Comparison of ENCODE assay signal across 9 mouse cellular contexts in genomic region chr8:109738049-109738380, GRCm38 (mm10). TPM values are rescaled to one million over a fixed set of nuclear protein-coding genes. Genes with fewer than 3 reads are reported as not detected.
A peak's percentile ranks its signal among the peaks of the same experiment; 100 is the strongest.
DNase-seq lines count a peak whose midpoint lies in the region; ATAC-seq and TF ChIP-seq lines count a peak whose summit lies in the region.
"Had no signal": no experiment of that assay in that cellular context is flagged by ENCODE, and none has a peak within 500 bp of the region (broad histone marks: within the 10 kb centered on the region; RNA-seq: fewer than 3 reads in every experiment).

No protein-coding gene starts in this region.

- H3K27me3 ChIP-seq in kidney, adult 2 months (replicated peaks; ENCODE audit: control insufficient read depth, insufficient read depth, low read length): no peaks in the 10 kb centered on the region
- no peaks in the 10 kb centered on the region for H3K27me3 ChIP-seq in hindbrain, postnatal 0 days (ENCODE audit: insufficient read depth, low read length)
- H3K27me3 ChIP-seq in midbrain, embryonic 15.5 days (replicated peaks): no peaks in the 10 kb centered on the region
- H3K27me3 ChIP-seq: Patski had no signal

- H3K4me1 ChIP-seq in kidney, adult 2 months (ENCODE audit: control insufficient read depth, insufficient read depth, low read length): peaks cover 5% of the 10 kb centered on the region; the same call in 1 of the 2 replicates
- H3K4me1 ChIP-seq in cortical plate, adult 2 months (ENCODE audit: control insufficient read depth, insufficient read depth, low read length): peaks cover 4% of the 10 kb centered on the region
- 0 out of 2 replicates have a peak, but pooled peaks cover 4% of the 10 kb centered on the region for H3K4me1 ChIP-seq in hindbrain, postnatal 0 days (ENCODE audit: insufficient read depth, low read length)
- peaks cover 19% of the 10 kb centered on the region for H3K4me1 ChIP-seq in midbrain, embryonic 15.5 days

- H3K9me3 ChIP-seq in hindbrain, postnatal 0 days (ENCODE audit: low read length): no peaks in the 10 kb centered on the region
- no peaks in the 10 kb centered on the region for H3K9me3 ChIP-seq in midbrain, embryonic 15.5 days

- H3K27ac ChIP-seq in kidney, adult 2 months (ENCODE audit: insufficient read depth, low read depth, low read length): peak overlapping the region; percentile 59; the same call in 1 of the 2 replicates
- H3K27ac ChIP-seq in cortical plate, adult 2 months (ENCODE audit: insufficient read depth, low read length): no peak overlapping the region
- H3K27ac ChIP-seq in hindbrain, postnatal 0 days: no peak overlapping the region
- H3K27ac ChIP-seq in midbrain, embryonic 15.5 days: peak overlapping the region; percentile 69; the same call in 1 of the 2 replicates

- DNase-seq in kidney, adult 2 months: no peak
- no peak for DNase-seq in kidney, adult 11 months
- no peak for DNase-seq in hindbrain, postnatal 0 days (ENCODE audit: low spot score)
- no peak for DNase-seq in ovary, postnatal 36 days (ENCODE audit: low spot score)
- DNase-seq in testis, postnatal 14 days (ENCODE audit: low spot score): no peak
- DNase-seq in thymus, postnatal 14 days: no peak

- no peak for ATAC-seq in hindbrain, postnatal 0 days
- no peak; the same call in 1 of the 2 replicates for ATAC-seq in midbrain, embryonic 15.5 days (replicated peaks)

- H3K36me3 ChIP-seq in kidney, adult 2 months (ENCODE audit: control insufficient read depth, insufficient read depth, low read length): no peaks in the 10 kb centered on the region
- peaks cover 15% of the 10 kb centered on the region; the same call in 1 of the 2 replicates for H3K36me3 ChIP-seq in hindbrain, postnatal 0 days (ENCODE audit: insufficient read depth, low read length)
- H3K36me3 ChIP-seq in midbrain, embryonic 15.5 days (replicated peaks): peaks cover 13% of the 10 kb centered on the region

- peak overlapping the region; percentile 98 for H3K4me3 ChIP-seq in kidney, adult 2 months (ENCODE audit: insufficient read depth, low read depth, low read length)
- H3K4me3 ChIP-seq in cortical plate, adult 2 months (ENCODE audit: insufficient read depth, low read length): peak overlapping the region; percentile 83; the same call in 1 of the 2 replicates
- H3K4me3 ChIP-seq in hindbrain, postnatal 0 days (ENCODE audit: low read length): peak overlapping the region; percentile 100
- peak overlapping the region; percentile 100 for H3K4me3 ChIP-seq in midbrain, embryonic 15.5 days

- TF ChIP-seq CTCF in kidney, adult 2 months (conservative IDR thresholded peaks at IDR 0.05; ENCODE audit: insufficient read depth, insufficient read length, low read depth, low read length): no peak
- TF ChIP-seq CTCF in cortical plate, adult 2 months (IDR thresholded peaks at IDR 0.05; ENCODE audit: extremely low read depth, insufficient read depth, low read length): no peak
- no peak for TF ChIP-seq CTCF in hindbrain, postnatal 0 days (IDR thresholded peaks at IDR 0.05; ENCODE audit: low read depth)

- WGBS in kidney, adult 2 months: 68% methylated on average over 1 of the region's 1 CpGs
- WGBS in hindbrain, postnatal 0 days: 74% methylated on average over 1 of the region's 1 CpGs
- WGBS in midbrain, embryonic 15.5 days: 86% methylated on average over 1 of the region's 1 CpGs

- peak overlapping the region; percentile 90 for H3K4me2 ChIP-seq in hindbrain, postnatal 0 days (ENCODE audit: low read depth, low read length)
- peak overlapping the region; percentile 95 for H3K4me2 ChIP-seq in midbrain, embryonic 15.5 days

- TF ChIP-seq POLR2A in kidney, adult 2 months (IDR thresholded peaks at IDR 0.05; ENCODE audit: low read depth, low read length): no peak
- TF ChIP-seq POLR2A in cortical plate, adult 2 months (IDR thresholded peaks at IDR 0.05; ENCODE audit: extremely low read depth, insufficient read depth, low read length): no peak

- H3K9ac ChIP-seq in hindbrain, postnatal 0 days (replicated peaks; ENCODE audit: low read length): peak overlapping the region; percentile 96; the same call in 1 of the 2 replicates
- peak overlapping the region; percentile 100 for H3K9ac ChIP-seq in midbrain, embryonic 15.5 days

RNA-seq across cellular contexts. Expression of gene Atxn1l, which starts 0.5 kb away (rescaled TPM):
- 16.9 and 17.2 TPM in 2 replicates for polyA plus RNA-seq in kidney, adult 2 months (2012; rRNA removed)
- 14.2 and 14.4 TPM in 2 replicates for polyA plus RNA-seq in cortical plate, adult 2 months (2012; rRNA removed)
- total RNA-seq in hindbrain, postnatal 0 days (2014; rRNA removed): 21.5 and 22.4 TPM in 2 replicates
- polyA plus RNA-seq in hindbrain, postnatal 0 days (2015; fragmentation: Nextera tagmentation; extraction: Ambion mirVana): 2.7 and 3.9 TPM in 2 replicates
- 3.5 and 4.1 TPM in 2 replicates for polyA plus RNA-seq in midbrain, embryonic 15.5 days (2015; fragmentation: Nextera tagmentation; extraction: Ambion mirVana)

RNA-seq across cellular contexts. Expression of gene Zfp821, which starts 32.7 kb away (rescaled TPM):
- 9.6 and 10.7 TPM in 2 replicates for polyA plus RNA-seq in kidney, adult 2 months (2012; rRNA removed)
- 47.6 and 56.1 TPM in 2 replicates for polyA plus RNA-seq in cortical plate, adult 2 months (2012; rRNA removed)
- total RNA-seq in hindbrain, postnatal 0 days (2014; rRNA removed): 52.5 and 56.2 TPM in 2 replicates
- polyA plus RNA-seq in hindbrain, postnatal 0 days (2015; fragmentation: Nextera tagmentation; extraction: Ambion mirVana): 45.2 and 50.3 TPM in 2 replicates
- polyA plus RNA-seq in midbrain, embryonic 15.5 days (2015; fragmentation: Nextera tagmentation; extraction: Ambion mirVana): 83.8 and 84.4 TPM in 2 replicates

RNA-seq across cellular contexts. Expression of gene Ap1g1, which starts 40.3 kb away (rescaled TPM):
- polyA plus RNA-seq in kidney, adult 2 months (2012; rRNA removed): 67.0 and 72.0 TPM in 2 replicates
- polyA plus RNA-seq in cortical plate, adult 2 months (2012; rRNA removed): 68.4 and 68.9 TPM in 2 replicates
- 64.7 and 67.9 TPM in 2 replicates for total RNA-seq in hindbrain, postnatal 0 days (2014; rRNA removed)
- polyA plus RNA-seq in hindbrain, postnatal 0 days (2015; fragmentation: Nextera tagmentation; extraction: Ambion mirVana): 31.3 and 34.0 TPM in 2 replicates
- polyA plus RNA-seq in midbrain, embryonic 15.5 days (2015; fragmentation: Nextera tagmentation; extraction: Ambion mirVana): 48.0 and 52.9 TPM in 2 replicates

RNA-seq across cellular contexts. Expression of gene Ist1, which starts 45.0 kb away (rescaled TPM):
- polyA plus RNA-seq in kidney, adult 2 months (2012; rRNA removed): 49.5 and 54.0 TPM in 2 replicates
- 88.1 and 88.9 TPM in 2 replicates for polyA plus RNA-seq in cortical plate, adult 2 months (2012; rRNA removed)
- total RNA-seq in hindbrain, postnatal 0 days (2014; rRNA removed): 88.8 and 98.4 TPM in 2 replicates
- 99.4 and 103 TPM in 2 replicates for polyA plus RNA-seq in hindbrain, postnatal 0 days (2015; fragmentation: Nextera tagmentation; extraction: Ambion mirVana)
- polyA plus RNA-seq in midbrain, embryonic 15.5 days (2015; fragmentation: Nextera tagmentation; extraction: Ambion mirVana): 160 and 166 TPM in 2 replicates

Comparison
In these comparisons a context has a peak if more than half of its experiments do, and no peak if none do; other contexts are left out.
1. H3K27ac ChIP-seq: peak in kidney, adult 2 months (single experiment) and midbrain, embryonic 15.5 days (single experiment); none in cortical plate, adult 2 months (single experiment) and hindbrain, postnatal 0 days (single experiment).
2. Peak in every context shown above with its lines, with median percentiles within 50 percentile points of each other: H3K4me3 ChIP-seq.